Mouse (Mus musculus): ENCODE data around the gene Ccnd3.

DNA sequence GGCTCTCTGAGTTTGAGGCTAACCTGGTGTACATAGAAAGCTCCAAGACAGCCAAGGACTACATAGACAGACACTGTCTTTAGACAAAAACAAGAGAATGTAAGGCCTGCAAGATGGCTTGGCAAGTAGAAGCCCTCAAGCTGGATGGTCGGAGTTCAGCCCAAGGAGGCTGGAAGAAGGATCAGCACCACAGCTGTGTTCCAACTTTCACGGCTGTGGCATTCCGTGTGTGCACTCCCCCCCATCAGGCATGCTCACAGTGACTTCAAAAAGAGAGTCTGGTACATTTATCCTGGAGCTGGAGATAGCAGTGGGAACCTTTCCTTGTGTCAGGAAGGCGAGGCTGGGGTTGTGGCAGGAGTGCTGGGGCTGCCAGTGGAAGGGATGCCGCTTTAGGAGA is 121.2 kb downstream of the Ccnd3 start:
- TF ChIP-seq CTCF (IDR thresholded peaks at IDR 0.05; ENCODE audit: borderline replicate concordance, control insufficient read depth, extremely low read depth, insufficient read depth, low read length, poor library complexity) (no peak), POLR2A (IDR thresholded peaks at IDR 0.05; ENCODE audit: control insufficient read depth, extremely low read depth, insufficient read depth, low read length, poor library complexity) (no peak)

All from thymus, adult 2 months (tissue).